Mouse (Mus musculus) liver, embryonic 14.5 days (tissue): ENCODE data around the gene Ctsj. TPM values are rescaled to one million over a fixed set of nuclear protein-coding genes. Genes with fewer than 3 reads are reported as not detected.

Source experiments
- ATAC-seq: fragments of 200-750 bp; cut with Nextera tagmentation; 2 replicates; pipeline ENCODE4 v1.8.0; 2017; ENCODE audit warnings: moderate number of reproducible peaks, mild to moderate bottlenecking, moderate library complexity; ENCODE audit not compliant: insufficient read depth
- DNase-seq, 3 experiments: peaks; one replicate each; pipeline ENCODE4 v3.0.0-alpha.2; 2012 to 2013; ENCODE audit warnings: low read depth in 3 of 3, low spot score in 3 of 3
- H3K27ac ChIP-seq: fragments of 300-500 bp; sonication (generic); 2 replicates; pipeline ENCODE4 v1.5.1; 2014; ENCODE audit warnings: moderate library complexity, mild to moderate bottlenecking, control low read depth, inconsistent platforms
- H3K27me3 ChIP-seq: fragments of 300-500 bp; sonication (generic); 2 replicates; pipeline ENCODE4 v1.6.1; 2014; ENCODE audit warnings: mild to moderate bottlenecking, low read length, moderate library complexity; ENCODE audit not compliant: control insufficient read depth, insufficient read depth
- H3K36me3 ChIP-seq: fragments of 300-500 bp; sonication (generic); replicated peaks from 2 replicates; pipeline ENCODE4 v1.6.1; 2014; ENCODE audit warnings: low read depth; ENCODE audit not compliant: control insufficient read depth, insufficient read depth
- H3K4me1 ChIP-seq, 2 experiments: fragments of 200-500 bp in 1 of 2; fragments of 300-500 bp in 1 of 2; sonication (generic) in 1 of 2; replicated peaks; 2 replicates each; pipeline ENCODE4 v1.6.1; 2012 to 2014; ENCODE audit warnings: antibody characterized with exemption in 1 of 2, inconsistent platforms in 1 of 2, low read length in 1 of 2; ENCODE audit not compliant: control insufficient read depth in 2 of 2, insufficient read depth in 2 of 2
- H3K4me2 ChIP-seq: fragments of 300-500 bp; sonication (generic); 2 replicates; pipeline ENCODE4 v1.6.1; 2014; ENCODE audit warnings: low read depth, mild to moderate bottlenecking, control low read depth, moderate library complexity
- H3K4me3 ChIP-seq, 2 experiments: fragments of 200-500 bp in 1 of 2; fragments of 300-500 bp in 1 of 2; sonication (generic) in 1 of 2; 2 replicates each; pipeline ENCODE4 v1.5.1; 2012 to 2014; ENCODE audit warnings: low read depth in 2 of 2, low read length in 2 of 2, mild to moderate bottlenecking in 2 of 2, control low read depth in 1 of 2, inconsistent platforms in 1 of 2, moderate library complexity in 1 of 2; ENCODE audit not compliant: insufficient read depth in 1 of 2
- H3K9ac ChIP-seq: fragments of 300-500 bp; sonication (generic); replicated peaks from 2 replicates; pipeline ENCODE4 v1.6.1; 2014; ENCODE audit warnings: mild to moderate bottlenecking, control low read depth, moderate library complexity
- H3K9me3 ChIP-seq: fragments of 300-500 bp; sonication (generic); 2 replicates; pipeline ENCODE4 v1.6.1; 2016; ENCODE audit warnings: low read length, mixed read lengths; ENCODE audit not compliant: control insufficient read depth
- CTCF ChIP-seq: IDR thresholded peaks from 2 replicates; pipeline ENCODE4 v1.5.1; 2016; ENCODE audit warnings: antibody characterized with exemption, low read depth, control low read depth
- EP300 ChIP-seq: IDR thresholded peaks from 2 replicates; pipeline ENCODE4 v1.6.1; 2016; ENCODE audit warnings: antibody characterized with exemption, low read depth
- WGBS: fragments of 180-500 bp; shearing (Covaris S2); extraction: QIAGEN DNeasy Blood & Tissue Kit; methylation state at CpG from one replicate; pipeline ENCODE4 v1.1.7; 2014; ENCODE audit not compliant: insufficient replicate concordance; 5-methylcytosine and 5-hydroxymethylcytosine counted together
- polyA plus RNA-seq, 2 experiments: library from polyadenylated mRNA; depleted of rRNA in 1 of 2; stranded (reverse) in 1 of 2; unstranded in 1 of 2; fragments of >200 nt; fragmentation: Nextera tagmentation in 1 of 2; extraction: Ambion mirVana in 1 of 2; gene quantifications; 2 replicates each; pipeline versions ENCODE4 v1.2.1 to v1.2.3; 2012 to 2014

Gene Ctsj
- 0.04 TPM in 1 of 2 replicates, not detected in the other for polyA plus RNA-seq (2012; rRNA removed)
- not detected in 2 replicates for polyA plus RNA-seq (2014; fragmentation: Nextera tagmentation; extraction: Ambion mirVana)

DNA sequence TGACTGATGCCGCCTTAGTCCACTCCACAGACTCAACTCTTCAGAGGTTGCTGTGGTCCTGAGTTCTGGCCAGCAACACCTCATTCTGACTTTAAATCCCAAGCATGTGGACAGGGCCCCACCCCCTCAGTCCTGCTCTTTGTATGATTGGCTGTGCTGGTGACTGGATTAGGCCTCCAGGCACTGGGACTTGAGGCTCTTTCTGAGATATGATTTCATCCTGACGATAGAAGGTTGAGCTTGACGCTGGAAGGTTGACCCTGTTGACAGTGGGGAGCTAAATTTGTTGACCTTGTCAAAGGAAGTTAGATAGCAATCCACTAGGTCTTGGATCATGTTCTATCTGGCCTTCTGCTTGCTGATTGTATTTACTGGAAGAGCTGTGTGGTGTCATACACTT lies at the start of gene Ctsj:
TSS of gene Ctsj (minus strand) at position 101 of the 400 bp plus-strand sequence.
- WGBS, result 39% methylated on average over 3 of the region's 3 CpGs
- H3K4me1 ChIP-seq, result no peaks in the 10 kb centered on the region
- H3K4me2 ChIP-seq, result no peak within 1 kb of the TSS
- TF ChIP-seq CTCF, result no peak
- TF ChIP-seq EP300, result no peak
- no peak for DNase-seq
- ATAC-seq, result no peak
- H3K36me3 ChIP-seq, result no peaks in the 10 kb centered on the region
- H3K27me3 ChIP-seq, result no peaks in the 10 kb centered on the region
- H3K9me3 ChIP-seq, result no peaks in the 10 kb centered on the region
- no peak within 1 kb of the TSS for H3K27ac ChIP-seq
- H3K4me3 ChIP-seq, result no peak within 1 kb of the TSS
- no peak within 1 kb of the TSS for H3K9ac ChIP-seq

DNA sequence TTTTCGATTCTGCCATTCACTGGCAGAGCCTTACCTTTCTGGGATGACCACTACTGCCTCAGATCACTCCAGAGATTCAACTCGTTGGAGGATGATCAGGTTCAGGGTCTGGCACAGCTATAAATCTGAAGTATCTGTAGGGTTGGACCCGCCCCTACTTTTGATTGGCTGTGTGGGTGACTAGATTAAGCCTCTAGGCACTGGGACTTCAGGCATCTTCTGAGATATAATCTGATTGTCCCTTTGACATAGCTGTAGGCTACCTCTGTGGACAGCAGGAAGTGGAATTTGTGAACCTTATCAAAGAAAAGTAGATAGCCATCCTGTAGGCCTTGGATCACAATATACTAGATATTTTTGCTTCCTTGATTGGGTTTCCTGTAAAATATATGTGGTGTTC lies 34.8 kb upstream of the Ctsj start, which contains the start of gene Ctsq:
TSS of gene Ctsq (minus strand) at position 101 of the 400 bp plus-strand sequence.
- no peak within 1 kb of the TSS for H3K4me3 ChIP-seq
- no peaks in the 10 kb centered on the region for H3K4me1 ChIP-seq
- no peak within 1 kb of the TSS for H3K9ac ChIP-seq
- no peaks in the 10 kb centered on the region for H3K36me3 ChIP-seq
- H3K9me3 ChIP-seq, result no peaks in the 10 kb centered on the region
- DNase-seq (no peak), ATAC-seq (no peak)
- 37% methylated on average over 3 of the region's 3 CpGs for WGBS
- H3K27ac ChIP-seq, result no peak within 1 kb of the TSS
- H3K27me3 ChIP-seq, result no peaks in the 10 kb centered on the region
- TF ChIP-seq EP300, result no peak
- no peak for TF ChIP-seq CTCF
- no peak within 1 kb of the TSS for H3K4me2 ChIP-seq

DNA sequence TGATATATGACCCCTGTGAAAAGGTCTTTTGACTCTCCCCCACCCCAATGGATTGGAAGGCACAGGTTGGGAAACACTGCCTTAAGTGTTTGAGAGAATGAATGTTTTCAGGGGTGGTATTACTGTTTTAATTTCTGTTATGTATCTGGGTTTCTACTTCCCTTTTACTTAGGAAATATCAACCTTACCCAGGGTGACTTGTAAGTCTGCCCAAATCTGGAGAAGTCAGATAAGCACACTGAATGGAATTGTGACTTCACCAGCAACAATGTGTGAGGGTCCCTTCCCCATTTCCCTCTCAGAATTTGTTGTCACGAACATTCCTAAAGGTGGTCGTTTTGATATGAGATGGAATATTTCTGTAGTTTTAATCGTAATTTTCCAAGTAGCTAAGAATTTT lies 17.0 kb upstream of the Ctsj start:
- no peaks in the 10 kb centered on the region for H3K9me3 ChIP-seq
- no peaks in the 10 kb centered on the region for H3K36me3 ChIP-seq
- ATAC-seq, result no peak
- TF ChIP-seq EP300, result no peak
- TF ChIP-seq CTCF, result no peak
- H3K9ac ChIP-seq, result no peak overlapping the region
- no peak overlapping the region for H3K4me2 ChIP-seq
- no peak overlapping the region for H3K4me3 ChIP-seq
- no peaks in the 10 kb centered on the region for H3K27me3 ChIP-seq
- no peak overlapping the region for H3K27ac ChIP-seq
- DNase-seq, result no peak
- H3K4me1 ChIP-seq, result no peaks in the 10 kb centered on the region
- 35% methylated on average over 3 of the region's 3 CpGs for WGBS

DNA sequence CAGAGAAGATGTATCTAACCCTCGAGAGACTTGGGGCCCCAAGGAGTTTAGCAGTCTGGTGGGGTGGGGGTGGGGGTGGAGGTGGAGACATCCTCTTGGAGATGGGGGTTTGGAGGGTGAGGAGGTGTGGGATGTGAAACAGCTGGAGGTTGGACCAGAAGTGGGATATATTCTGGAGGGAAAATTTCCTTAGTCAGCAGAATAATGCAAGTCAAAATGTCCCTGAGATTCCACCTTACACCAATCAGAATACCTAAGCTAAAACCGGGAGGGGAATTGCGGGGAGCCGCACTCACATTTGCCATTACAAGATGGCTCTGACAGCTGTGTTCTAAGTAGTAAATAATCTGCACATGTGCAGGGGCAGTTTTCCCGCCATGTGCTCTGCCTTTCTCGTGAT lies 16.1 kb upstream of the Ctsj start:
- no peak for ATAC-seq
- TF ChIP-seq EP300, result no peak
- TF ChIP-seq CTCF, result no peak
- Histone ChIP-seq H3K9me3 (no peaks in the 10 kb centered on the region), H3K4me2 (no peak overlapping the region), H3K9ac (no peak overlapping the region), H3K4me1 (no peaks in the 10 kb centered on the region), H3K27ac (no peak overlapping the region), H3K27me3 (no peaks in the 10 kb centered on the region), H3K4me3 (no peak overlapping the region), H3K36me3 (no peaks in the 10 kb centered on the region)
- 76% methylated on average over 5 of the region's 6 CpGs for WGBS
- DNase-seq, result no peak

DNA sequence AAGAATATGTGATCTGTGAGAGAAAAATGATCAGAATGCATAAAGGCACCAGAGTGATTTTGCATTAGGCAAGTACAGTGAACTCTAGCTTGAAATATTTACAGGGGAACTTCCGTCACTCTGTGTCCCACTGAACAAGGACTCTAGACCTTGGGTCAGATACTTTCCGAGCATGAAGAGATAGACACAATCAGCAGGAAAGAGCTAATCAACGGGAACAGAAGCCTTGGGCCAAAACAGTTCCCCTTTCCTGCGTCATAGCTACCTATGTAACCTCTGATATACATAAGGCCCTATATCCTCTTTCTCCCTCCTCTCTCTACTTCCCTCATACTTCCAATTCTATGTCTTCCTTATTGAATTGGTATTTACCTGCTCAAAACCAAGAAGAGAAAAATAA lies 4.4 kb upstream of the Ctsj start:
- 27% methylated on average over 4 of the region's 4 CpGs for WGBS
- no peak overlapping the region for H3K4me2 ChIP-seq
- DNase-seq, result no peak
- no peak overlapping the region for H3K9ac ChIP-seq
- H3K4me3 ChIP-seq, result no peak overlapping the region
- no peak for TF ChIP-seq EP300
- TF ChIP-seq CTCF, result no peak
- H3K4me1 ChIP-seq, result no peaks in the 10 kb centered on the region
- no peak for ATAC-seq
- H3K9me3 ChIP-seq, result no peaks in the 10 kb centered on the region
- no peaks in the 10 kb centered on the region for H3K36me3 ChIP-seq
- H3K27me3 ChIP-seq, result no peaks in the 10 kb centered on the region
- no peak overlapping the region for H3K27ac ChIP-seq
